Mouse (Mus musculus): ENCODE measurements around the gene Ccdc148.

Gene Ccdc148

GRCm38 (mm10) chr2:59160605-59160963 is at the start of gene Ccdc148, which contains the start of gene Pkp4:
Gene Ccdc148 (minus strand): TSS chr2:59160683.
Gene Pkp4 (plus strand): TSS chr2:59160850.
- DNase-seq (ENCODE audit: extremely low spot score, low spot score), result peak; percentile 90

GRCm38 (mm10) chr2:59208276-59208675 is 47.8 kb upstream of the Ccdc148 start:
- no peak for DNase-seq (ENCODE audit: extremely low spot score, low spot score)

GRCm38 (mm10) chr2:59207725-59208124 is 47.2 kb upstream of the Ccdc148 start:
- no peak for DNase-seq (ENCODE audit: extremely low spot score, low spot score)

DNA sequence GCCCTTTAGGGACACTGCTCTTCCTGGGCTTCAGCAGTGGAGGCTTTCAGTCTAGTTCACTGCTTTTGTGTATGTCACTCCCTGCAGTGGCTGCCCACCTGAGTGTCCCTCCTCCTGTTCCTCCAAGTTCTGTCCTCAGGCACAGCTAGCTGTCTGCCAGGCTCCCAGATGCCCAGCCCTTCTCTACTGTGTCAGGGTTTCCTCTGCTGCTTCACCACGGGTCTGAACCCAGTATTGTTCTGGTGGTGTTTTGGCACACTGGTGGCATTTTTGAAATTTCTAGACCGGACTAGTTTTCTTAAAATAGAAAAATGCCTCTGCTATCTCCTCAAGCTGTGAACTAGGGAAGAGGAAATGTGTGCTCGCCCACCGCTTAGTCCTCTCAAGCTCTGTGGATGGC is 46.8 kb upstream of the Ccdc148 start:
- DNase-seq (ENCODE audit: extremely low spot score, low spot score), result no peak

DNA sequence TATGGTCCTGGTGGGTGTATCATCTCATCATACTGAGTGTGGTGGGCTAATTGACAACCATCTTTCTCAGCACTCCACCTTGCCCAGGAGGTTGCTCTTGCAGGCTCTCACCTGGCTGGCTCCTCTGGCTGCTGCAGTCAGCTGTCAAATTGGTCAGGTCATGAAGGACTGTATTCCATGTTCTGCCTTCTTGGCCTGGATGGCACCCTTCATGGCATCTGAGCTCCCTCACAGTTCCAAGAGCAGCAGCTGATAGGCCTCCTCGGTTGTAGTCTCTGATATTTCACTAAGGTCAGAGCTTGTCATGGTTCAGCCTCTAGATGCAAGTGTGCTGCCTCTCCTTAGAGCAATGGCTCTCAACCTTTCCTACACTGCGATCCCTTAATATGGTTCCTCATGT is 45.7 kb upstream of the Ccdc148 start:
- no peak for DNase-seq (ENCODE audit: extremely low spot score, low spot score)

DNA sequence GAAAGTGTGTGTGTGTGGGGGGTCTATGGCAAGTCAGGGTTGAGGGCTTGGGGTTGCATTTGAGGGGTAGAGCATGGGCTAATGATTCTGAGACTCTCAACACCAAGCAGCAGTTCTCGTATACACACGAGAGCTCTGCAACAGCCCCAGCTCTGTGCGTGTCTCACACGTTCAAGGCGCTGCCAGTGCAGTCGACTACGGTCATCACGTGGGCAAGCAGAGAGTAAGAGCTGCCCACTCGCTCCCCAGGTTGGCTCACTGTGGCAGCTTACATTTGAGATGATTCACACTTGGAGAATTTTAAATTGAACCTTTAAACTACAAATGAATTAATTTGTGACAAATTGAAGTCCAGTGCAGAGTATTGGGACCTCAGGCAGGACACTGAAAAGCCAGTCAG is 44.6 kb upstream of the Ccdc148 start:
- no peak for DNase-seq (ENCODE audit: extremely low spot score, low spot score)

DNA sequence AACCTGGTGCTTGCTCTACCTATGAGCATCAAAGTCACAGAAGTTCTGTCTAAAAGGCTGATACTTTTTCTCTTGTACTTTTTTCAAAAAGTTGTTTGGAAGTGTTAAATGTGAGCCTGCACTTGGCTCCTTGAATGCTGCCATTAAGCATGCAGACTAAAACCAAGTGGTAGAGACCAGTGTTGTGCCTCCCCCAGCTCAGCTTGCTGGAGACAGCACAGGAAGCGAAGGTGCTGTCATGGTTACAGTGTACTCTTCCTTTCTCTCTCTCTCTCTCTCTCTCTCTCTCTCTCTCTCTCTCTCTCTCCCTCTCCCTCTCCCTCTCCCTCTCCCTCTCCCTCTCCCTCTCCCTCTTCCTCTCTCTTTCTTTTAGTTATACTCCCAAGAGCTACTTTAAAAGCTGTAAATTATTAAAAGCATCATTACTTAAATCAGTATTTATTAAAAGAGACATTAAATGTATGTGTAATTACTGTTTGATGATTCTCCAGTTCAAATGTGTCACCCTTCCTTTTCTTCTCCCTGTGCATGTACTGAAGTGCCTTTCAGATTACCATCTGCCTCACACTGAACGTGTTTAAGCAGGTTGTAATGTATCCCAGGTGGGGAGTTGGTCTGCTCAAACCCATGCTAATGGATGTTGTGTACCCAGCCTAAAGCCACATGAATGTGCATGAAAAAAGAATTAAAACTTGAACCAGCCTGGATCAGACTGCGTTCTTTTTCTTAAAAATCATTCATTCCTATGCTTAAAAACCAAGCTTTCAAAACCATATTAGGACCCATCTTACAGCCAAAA is 43.3 kb upstream of the Ccdc148 start:
- no peak for DNase-seq (ENCODE audit: extremely low spot score, low spot score)

DNA sequence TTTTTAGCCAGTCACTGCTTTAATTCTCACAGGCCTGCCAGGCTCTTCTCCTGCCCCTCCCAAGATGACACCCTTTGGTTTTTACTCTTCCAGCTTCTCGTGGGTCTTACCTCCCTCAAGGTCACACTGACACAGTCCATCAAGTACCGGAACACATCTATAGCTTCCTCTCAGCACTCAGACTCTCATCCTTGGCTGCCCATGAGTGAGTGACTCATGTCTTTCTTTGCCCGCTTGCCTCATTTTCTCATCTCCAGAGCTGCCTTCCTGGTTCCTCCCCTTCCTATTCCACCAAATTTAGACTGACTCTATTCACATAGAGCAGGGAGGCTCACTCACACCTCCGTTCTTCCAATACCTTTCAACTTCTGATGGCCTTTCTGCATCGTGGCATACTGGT is 42.4 kb upstream of the Ccdc148 start:
- no peak for DNase-seq (ENCODE audit: extremely low spot score, low spot score)

DNA sequence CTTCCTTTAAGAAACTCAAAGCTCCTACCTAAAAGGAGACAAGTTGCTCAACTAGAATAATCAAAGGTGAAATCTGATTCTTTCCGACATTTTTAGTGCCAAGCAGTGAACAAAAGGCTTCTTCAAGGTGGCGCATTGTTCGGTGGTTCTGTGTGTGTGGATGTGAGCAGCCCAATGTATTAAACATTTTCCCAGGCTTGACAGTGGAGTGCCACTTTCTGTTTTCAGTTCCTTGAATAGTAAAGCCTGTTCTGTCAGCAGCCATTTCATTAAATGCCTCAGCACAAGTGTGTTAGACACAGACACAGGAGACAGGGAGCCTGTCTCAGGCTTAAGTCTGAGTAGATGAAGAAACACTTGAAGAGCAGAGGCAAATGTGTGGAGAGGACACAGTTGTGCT is 40.0 kb upstream of the Ccdc148 start:
- DNase-seq (ENCODE audit: extremely low spot score, low spot score), result no peak

DNA sequence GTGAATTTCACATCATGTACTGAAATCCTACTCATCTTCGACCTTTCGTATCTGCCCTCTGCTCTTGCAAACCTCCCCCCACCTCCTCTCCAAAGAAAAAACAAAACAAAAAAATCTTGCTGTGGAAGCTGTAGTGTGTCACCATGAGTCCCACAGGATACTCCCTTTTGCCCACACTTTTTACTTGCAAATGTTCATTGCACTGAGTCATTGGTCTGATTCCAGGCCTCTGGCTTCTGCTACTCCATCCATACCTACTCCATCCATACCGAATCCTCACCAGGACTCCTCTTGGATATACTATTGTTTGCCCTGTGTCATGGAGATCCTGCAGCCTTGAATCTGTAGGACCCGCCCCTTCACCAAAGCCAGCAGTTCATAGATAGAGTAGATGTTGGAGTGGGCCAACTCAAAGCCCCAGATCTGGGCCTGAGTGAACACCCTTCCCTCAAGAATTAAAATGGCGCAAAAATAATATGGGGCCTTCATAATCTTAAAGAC is 39.0 kb upstream of the Ccdc148 start:
- no peak for DNase-seq (ENCODE audit: extremely low spot score, low spot score)

DNA sequence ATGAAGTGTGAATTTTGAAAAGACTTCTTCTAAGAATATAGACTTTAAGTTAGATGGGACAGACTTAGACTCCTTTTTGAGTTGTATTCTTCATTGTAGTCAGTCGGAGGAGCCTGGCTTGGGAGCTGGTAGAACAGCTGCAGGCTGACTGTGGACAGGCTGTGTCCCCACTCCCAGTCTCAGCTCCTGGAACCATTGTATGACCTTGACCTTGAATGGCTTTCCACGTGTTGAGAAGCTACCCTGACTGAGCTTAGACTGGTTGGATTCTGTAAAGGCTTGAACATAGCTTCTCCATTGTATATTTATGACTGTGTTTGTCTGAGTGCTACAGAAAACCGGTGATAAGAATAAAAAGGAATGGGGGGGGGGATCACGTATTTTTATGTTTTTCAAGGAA is 36.7 kb upstream of the Ccdc148 start:
- no peak for DNase-seq (ENCODE audit: extremely low spot score, low spot score)

GRCm38 (mm10) chr2:59193117-59193516 is 32.6 kb upstream of the Ccdc148 start:
- no peak for DNase-seq (ENCODE audit: extremely low spot score, low spot score)

DNA sequence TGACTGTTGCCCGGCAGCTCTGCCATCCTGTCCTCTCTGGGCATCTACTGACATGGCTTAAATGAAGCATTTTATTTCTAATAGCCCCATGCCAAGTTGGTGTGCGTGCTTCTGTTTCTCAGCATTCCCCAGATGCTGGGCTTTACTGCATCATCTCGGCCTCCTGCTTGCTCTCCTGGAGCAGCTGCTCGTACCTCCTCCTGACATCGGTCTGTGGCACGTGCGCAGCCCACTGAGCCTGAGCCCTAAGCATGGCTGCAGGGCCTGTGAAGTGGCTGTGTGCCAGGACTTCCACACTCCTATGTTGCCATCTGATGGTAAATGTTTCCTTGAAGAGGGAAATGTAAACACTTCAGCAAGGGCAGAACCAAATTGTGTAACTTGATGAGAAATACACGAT is 31.0 kb upstream of the Ccdc148 start:
- DNase-seq (ENCODE audit: extremely low spot score, low spot score), result no peak

GRCm38 (mm10) chr2:59190186-59190585 is 29.7 kb upstream of the Ccdc148 start:
- no peak for DNase-seq (ENCODE audit: extremely low spot score, low spot score)

GRCm38 (mm10) chr2:59189661-59190185 is 29.2 kb upstream of the Ccdc148 start:
- DNase-seq (ENCODE audit: extremely low spot score, low spot score), result no peak

DNA sequence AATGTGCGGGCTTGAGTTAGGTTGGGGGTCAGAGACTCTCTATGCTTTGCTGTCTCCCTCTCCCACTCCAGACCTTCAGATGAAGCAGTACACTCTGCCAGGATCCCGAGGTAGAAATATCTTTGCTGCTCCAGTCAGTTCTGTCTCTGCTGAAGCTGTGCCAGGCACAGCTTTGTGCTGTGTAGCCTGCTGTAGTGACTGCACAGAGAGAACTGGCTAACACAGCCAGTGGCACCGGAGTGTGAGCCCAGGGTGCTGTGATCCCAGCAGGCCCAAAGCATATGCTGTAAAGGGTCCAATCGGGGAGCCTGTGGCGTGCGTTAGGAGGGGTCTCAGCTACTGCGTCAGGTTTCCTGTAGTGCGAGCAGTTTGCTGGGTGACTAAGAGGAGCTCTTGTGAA is 27.8 kb upstream of the Ccdc148 start:
- no peak for DNase-seq (ENCODE audit: extremely low spot score, low spot score)

- no peak for DNase-seq (ENCODE audit: extremely low spot score, low spot score)
These were observed 26.5 kb upstream of the Ccdc148 start for GRCm38 (mm10) chr2:59186966-59187365.

DNA sequence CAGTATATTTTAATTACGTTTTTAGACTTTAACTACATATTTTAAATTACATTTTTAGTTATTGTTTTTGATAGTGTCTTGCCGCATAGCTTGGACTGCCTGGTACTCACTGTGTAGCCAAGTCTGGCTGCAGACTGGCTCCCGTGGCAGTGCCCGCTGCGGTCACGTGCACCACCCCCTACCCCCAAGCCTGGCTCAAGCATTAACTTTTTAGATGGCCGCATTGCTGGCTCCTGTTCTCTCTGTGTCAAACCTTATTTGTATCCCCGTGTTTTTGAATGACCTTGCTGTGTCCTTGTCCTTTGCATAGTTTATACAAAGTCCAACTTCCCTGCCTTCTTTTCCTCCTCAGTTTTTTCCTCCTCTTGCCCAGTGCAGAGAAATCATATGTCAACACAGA is 25.6 kb upstream of the Ccdc148 start:
- no peak for DNase-seq (ENCODE audit: extremely low spot score, low spot score)

GRCm38 (mm10) chr2:59184107-59185064 is 23.9 kb upstream of the Ccdc148 start:
- no peak for DNase-seq (ENCODE audit: extremely low spot score, low spot score)

DNA sequence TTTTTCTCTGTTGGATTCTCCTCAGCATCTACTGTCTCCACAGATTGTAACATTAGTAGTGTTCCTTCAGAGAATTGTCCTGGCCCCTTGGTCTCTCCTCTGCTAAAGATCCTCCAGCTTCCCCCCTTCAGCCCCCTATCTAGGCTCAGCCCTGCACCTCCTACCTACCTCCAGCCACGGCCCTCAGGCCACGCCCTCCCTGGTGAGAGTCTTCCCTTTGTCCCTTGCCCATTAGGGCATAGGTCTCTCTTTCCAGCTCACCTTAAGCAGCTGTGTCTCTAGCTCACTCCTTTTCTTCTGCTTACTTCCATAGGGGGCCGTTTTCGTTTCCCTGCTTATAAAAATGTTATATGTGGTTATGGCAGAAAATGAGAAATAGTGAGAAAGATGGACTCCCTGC is 23.1 kb upstream of the Ccdc148 start:
- no peak for DNase-seq (ENCODE audit: extremely low spot score, low spot score)

GRCm38 (mm10) chr2:59181321-59182113 is 21.0 kb upstream of the Ccdc148 start:
- no peak for DNase-seq (ENCODE audit: extremely low spot score, low spot score)

Data from neural tube, embryonic 10.5 days (tissue).